Mouse (Mus musculus) liver, postnatal 0 days (tissue): ENCODE data around the gene Camkmt.
A peak's percentile ranks its signal among the peaks of the same experiment; 100 is the strongest.

ENCODE experiments used
- CTCF ChIP-seq: sonication (generic); IDR thresholded peaks from 2 replicates; pipeline ENCODE4 v1.5.1; 2016; ENCODE audit warnings: antibody characterized with exemption, low read depth
- EP300 ChIP-seq: IDR thresholded peaks from 2 replicates; pipeline ENCODE4 v1.6.1; 2016; ENCODE audit warnings: antibody characterized with exemption, low read depth, mild to moderate bottlenecking

DNA sequence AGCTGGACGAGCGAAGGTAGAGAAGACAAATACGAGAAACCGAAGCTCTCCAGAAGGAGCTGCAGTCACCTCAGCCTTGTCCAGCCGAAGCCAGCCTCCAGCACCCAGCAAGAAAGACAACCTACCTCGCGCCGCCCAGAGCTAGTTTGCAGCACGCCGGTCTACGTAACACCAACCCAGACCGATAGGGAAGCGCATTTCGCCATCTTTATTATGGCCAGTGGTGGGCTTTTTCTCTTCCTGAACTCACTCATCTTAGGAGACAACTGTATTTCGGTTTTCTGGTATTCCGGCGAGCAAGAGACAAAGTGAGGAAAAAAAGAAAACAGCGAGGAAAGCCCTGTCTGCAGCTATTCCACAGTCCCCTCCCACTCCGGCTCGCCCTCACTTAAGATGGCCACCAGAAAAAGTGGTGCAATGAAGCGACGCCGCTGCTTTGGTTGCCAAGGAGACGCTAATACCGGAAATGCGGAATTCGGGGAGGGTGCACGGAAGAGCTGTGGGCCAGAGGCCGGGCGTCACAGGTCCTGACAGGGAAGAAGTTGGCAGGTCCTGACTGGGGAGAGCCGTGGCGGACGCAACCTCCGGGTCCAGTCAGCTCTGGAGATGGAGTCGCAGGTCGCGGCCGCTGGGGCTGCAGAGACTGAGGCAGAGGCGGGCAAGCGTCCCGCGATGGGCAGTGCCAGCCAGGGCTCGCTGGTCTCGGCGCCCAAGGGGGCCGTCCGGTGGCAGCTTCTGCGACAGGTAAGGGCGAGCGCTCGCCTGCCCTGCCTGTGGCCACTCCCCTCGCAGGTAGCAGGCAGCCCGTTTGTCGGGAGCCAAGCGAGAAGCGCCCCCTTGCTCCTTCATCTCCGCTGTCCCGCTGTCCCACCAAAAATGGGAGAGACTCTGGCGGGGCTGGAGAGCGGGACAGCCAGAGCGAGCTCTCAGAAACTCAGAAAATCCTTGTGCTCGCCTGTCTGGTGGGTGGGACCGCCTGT, at the start of gene Camkmt, which contains the start of gene Prepl:
- peak; percentile 8; the same call in 1 of the 2 replicates for TF ChIP-seq CTCF
- TF ChIP-seq EP300: peak; percentile 95
